Mouse (Mus musculus) erythroblast, embryonic 14.5 days (primary cell): ENCODE measurements around the gene Mrpl21.

Experiments used
- GATA1 ChIP-seq: IDR thresholded peaks from 2 replicates; pipeline ENCODE4 v1.6.1; 2012; ENCODE audit warnings: low read length, inconsistent platforms, mixed read lengths
- TAL1 ChIP-seq: IDR thresholded peaks from 3 replicates; pipeline ENCODE4 v1.6.1; 2012; ENCODE audit warnings: low read length, inconsistent platforms, mixed read lengths

DNA sequence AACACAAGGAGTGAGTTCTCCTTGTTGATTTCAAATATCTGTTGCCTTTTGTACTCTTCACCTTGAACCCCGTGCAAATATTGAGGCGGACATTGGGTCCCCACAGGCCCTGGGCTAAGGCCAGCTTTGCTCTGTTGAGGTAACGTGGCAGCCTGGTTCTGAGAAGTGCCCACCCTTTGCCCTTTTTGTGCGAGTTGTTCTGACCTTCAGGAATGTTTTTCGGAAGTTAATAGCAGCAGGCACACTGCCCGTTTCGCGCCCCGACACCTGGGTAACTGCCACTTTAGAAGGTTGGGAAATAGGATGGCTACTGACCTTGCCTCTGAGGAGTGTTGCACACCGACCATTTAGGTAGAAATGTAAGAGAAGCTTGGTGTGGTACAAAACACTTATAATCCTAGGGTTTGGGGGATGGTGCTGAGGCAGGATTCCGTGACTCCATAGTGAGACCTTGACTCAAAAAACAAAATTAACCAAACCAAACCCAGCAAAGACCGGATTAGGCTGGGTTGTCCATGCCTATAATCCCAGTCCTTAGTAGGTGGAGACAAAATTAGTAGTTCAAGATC lies 43.9 kb downstream of the Mrpl21 start:
- no peak for TF ChIP-seq GATA1
- no peak for TF ChIP-seq TAL1
